Mouse (Mus musculus): ENCODE measurements at regions not wholly inside any gene's neighbourhood (a gene's known extent, or its start where the extent isn't known, plus 50 kb on each side); places are given as distances from the start of the nearest gene placed in this dataset.

- ATAC-seq (ENCODE audit: low TSS enrichment) = no peak
Measured at GRCm38 (mm10) chr11:110890411-110890810, 77.4 kb upstream of the Kcnj16 start.

- ATAC-seq (ENCODE audit: low TSS enrichment) = no peak
Measured at GRCm38 (mm10) chr11:110902918-110903317, 64.9 kb upstream of the Kcnj16 start.

Measured in frontal cortex, adult (tissue).